Mouse (Mus musculus) right cerebral cortex, adult 18-20 months (tissue): ENCODE data around the gene Spag4.

Source experiments
- DNase-seq: peaks from one replicate; pipeline ENCODE4 v3.0.0; 2022; ENCODE audit warnings: mixed read lengths

Spag4 gene

GRCm38 (mm10) chr2:156065099-156066041 lies at the start of gene Spag4:
Gene Spag4 (plus strand): TSS chr2:156065175.
- DNase-seq = peak; percentile 60

DNA sequence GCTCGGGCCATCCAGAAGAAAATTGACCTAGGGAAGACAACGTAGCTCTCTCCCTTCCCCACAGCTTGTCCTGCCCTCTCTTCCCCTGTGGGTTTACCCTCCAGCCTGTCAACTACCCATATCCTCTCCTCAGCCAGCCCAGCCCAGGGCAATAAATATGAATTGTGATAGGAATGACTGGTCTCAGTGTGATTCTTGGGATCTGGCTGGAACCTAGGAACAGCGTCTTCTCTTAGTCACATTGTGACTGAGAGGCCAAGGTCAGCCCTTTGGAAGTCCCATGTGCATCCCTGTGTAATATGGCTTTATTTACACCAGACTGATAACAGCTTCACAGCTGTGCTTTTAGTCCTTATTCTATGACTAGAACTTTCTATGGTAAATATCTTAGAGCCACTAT lies 46.9 kb upstream of the Spag4 start:
- no peak for DNase-seq

DNA sequence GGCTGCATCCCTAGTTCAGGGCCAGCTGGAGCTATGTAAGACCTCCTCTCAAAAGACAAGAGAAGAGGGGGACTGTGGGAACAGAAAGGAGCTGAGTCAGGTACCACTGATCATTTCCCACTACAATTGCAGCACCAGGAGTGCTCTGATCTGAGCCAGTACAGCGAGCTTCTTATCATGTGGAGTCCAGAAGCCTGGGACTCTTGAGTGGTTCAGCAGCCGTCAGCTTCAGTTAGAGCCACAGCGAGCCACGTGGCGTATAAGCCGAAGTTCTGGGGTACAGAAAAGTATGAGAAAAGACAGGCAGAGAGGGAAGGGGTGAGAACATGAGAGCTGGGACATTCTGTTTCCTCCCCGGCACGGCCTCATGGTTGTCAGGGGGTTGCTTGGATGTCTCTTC lies 43.8 kb upstream of the Spag4 start:
- no peak for DNase-seq

DNA sequence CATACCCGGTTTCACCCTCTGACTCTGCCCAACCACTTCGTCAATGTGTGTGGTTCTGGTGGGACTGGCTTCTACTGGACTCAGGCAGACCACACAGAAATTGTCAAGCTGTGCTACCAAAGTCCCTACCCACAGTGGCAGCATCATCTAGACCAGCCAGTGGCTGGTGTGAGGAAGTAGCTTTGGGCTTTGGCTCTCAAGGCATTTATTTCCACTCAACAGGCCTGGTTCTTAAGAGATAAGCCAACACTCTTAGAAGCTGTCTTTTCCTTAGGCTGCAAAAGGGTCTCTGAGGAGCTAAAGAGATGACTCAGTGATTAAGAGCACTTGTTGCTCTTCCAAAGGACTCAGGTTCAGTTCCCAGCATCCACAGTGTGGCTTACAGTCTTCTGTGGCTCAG lies 43.2 kb upstream of the Spag4 start:
- DNase-seq = no peak

GRCm38 (mm10) chr2:156025482-156025881 lies 39.5 kb upstream of the Spag4 start:
- no peak for DNase-seq

- no peak for DNase-seq
Measured at GRCm38 (mm10) chr2:156039390-156039789, 25.6 kb upstream of the Spag4 start.

DNA sequence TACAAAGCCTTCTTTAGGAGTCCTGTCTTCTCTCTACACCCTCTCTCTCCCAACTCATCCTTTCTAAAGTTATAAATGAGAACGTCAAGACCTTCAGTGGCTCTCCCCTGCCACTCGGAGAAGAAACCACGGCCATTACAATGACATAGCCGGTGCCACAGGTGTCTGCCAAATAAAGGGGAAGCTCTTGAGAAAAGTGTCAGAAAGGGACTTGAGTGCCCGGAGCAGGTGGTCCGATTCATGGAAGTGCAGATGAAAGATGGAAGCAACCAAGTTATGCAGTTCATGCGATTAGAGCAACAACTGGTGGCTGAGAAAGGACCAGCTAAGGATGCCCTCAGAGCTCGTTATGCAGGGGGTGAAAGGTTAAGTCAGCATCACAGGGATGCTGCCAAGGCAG lies 22.1 kb upstream of the Spag4 start:
- DNase-seq = no peak

- no peak for DNase-seq
Measured at GRCm38 (mm10) chr2:156047929-156048328, 17.0 kb upstream of the Spag4 start.

DNA sequence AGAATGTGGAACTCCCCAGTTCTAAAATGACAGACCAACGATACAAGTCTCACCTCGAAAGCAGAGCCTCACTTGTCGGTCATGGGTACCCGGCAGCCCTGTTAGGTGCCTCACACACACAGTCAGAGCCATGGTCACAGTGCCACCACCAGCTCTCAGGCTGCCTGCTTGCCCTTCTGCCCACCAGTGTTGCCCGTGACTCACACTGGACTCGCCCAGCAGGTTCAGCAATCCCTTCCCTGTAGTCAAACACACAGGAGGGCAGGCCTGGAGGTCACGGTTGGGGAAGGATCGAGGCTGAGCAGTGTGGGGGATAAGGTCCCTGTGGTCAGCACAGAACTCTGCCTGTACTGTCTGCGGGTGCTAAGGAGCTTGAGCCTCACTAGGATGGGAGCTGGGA lies 12.2 kb upstream of the Spag4 start, which contains the start of gene Fer1l4:
TSS of gene Fer1l4 (minus strand) at position 132 of the 400 bp plus-strand sequence.
- DNase-seq = no peak

- no peak for DNase-seq
Measured at GRCm38 (mm10) chr2:156066126-156066525, 1.2 kb downstream of the Spag4 start.

GRCm38 (mm10) chr2:156067916-156068315 lies 2.9 kb downstream of the Spag4 start:
- no peak for DNase-seq

DNA sequence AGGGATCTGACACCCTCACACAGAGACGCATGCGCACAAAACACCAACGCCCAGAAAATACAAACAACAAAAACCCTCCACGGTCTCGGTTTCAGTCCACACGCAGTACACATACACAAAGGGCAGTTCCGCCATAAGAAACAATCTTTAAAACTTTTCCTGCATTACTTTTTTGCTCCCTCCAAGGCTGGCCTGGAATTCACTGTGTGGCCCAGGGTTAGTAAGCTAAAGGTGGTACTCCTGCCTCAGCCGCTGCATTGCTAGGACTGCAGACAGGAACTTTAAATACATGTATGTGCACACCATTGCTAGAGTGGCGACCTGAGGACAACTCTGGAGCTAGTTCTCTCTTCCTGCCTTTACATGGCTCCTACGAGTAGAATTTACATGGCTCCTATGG lies 6.3 kb downstream of the Spag4 start:
- no peak for DNase-seq

DNA sequence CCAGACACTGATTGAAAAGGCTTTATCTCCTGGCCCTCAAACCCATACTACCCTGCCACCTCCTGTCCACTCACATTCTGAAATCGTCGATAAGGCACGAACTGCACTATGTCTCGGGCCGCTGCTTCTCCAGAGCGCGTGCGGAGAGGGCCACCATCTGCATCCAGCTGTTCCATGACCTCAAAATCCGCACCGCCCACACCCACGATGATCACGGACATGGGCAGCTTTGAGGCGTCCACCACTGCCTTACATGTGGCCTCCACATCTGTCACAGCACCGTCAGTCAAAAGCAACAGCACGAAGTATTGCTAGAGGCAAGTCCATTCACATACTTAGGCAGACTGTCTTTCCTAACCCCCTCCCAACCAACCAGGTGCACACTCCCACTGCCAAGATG lies 8.8 kb downstream of the Spag4 start:
- DNase-seq = no peak

DNA sequence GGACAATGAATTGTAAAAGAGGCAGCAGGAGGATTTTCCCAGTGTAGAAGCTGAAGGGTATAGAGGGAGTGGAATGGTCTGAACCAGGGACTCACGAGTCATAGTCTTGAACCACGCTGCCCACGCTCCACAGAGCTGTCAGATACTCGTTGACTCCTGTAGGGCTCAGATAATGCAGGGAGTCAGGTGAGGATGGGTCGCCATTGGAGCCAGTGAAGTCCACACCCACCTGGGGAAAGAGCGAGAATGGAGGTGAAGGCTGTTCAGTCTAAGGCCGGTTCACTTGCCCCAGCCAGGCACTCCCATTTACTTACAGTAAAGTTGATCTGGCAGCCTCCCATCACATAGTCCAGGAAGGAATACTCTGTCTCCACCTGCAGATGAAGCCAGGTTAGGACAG lies 12.5 kb downstream of the Spag4 start:
- no peak for DNase-seq

- no peak for DNase-seq
Measured at GRCm38 (mm10) chr2:156078421-156079182, 13.6 kb downstream of the Spag4 start.

DNA sequence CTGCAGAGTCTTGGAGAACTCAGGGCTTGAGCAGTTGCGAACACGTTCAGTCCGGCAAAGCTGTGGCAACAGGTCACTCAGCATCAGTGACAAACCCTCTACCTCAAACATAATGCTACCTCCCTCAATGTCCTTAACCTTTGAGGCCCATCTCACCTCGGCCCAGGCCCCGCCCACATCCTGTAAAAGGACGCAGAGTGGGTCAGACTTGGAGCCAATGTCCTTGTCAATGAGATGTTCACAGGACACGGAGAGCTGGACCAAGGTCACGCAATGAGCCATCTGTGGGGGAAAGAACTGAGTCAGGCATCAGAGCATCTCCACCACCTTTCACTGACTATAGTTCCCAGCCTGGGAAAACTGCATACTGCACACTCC lies 14.2 kb downstream of the Spag4 start:
- DNase-seq = no peak

DNA sequence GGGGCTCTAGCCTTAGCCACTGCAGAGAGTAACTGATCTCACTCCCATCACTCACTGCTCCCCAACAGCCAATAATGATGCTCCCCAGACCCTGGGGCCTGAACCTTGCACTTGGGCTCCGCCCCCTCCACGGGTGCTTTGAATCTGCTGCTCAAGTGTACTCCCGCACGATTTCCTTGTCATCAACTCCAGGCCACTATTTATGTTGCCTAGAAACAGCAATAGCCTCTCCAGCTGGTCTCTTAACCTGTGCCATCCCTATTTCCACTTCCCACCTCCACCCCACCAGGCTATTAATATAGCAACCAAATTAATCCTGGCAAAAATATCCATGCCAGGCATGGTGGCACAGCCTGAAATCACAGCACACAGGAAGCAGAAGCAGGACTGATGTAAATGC lies 14.7 kb downstream of the Spag4 start:
- DNase-seq = no peak

GRCm38 (mm10) chr2:156080391-156080790 lies 15.4 kb downstream of the Spag4 start:
- DNase-seq = no peak

- DNase-seq = no peak
Measured at GRCm38 (mm10) chr2:156084541-156084940, 19.6 kb downstream of the Spag4 start.

GRCm38 (mm10) chr2:156087391-156088110 lies 22.6 kb downstream of the Spag4 start:
- DNase-seq = no peak

- DNase-seq = no peak
Measured at GRCm38 (mm10) chr2:156089799-156090198, 24.8 kb downstream of the Spag4 start.

DNA sequence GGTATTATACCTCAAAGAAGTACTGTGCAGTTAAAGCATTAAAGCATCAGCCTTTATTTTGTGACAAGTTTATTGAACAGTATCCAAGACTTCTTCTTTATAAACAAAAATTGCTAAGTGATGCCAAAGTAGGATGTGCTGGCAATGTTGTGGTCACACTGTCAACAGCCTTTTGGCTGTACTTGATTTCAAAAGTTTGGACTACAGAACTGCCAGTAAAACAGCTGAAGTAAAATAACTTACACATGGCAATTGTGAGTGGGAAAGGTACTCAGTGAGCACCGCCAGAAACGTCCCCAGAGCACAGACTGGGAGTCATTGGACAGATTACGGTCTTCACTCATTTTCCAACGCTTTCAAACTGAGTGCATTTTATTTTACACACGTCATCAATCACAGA lies 27.0 kb downstream of the Spag4 start:
- no peak for DNase-seq

DNA sequence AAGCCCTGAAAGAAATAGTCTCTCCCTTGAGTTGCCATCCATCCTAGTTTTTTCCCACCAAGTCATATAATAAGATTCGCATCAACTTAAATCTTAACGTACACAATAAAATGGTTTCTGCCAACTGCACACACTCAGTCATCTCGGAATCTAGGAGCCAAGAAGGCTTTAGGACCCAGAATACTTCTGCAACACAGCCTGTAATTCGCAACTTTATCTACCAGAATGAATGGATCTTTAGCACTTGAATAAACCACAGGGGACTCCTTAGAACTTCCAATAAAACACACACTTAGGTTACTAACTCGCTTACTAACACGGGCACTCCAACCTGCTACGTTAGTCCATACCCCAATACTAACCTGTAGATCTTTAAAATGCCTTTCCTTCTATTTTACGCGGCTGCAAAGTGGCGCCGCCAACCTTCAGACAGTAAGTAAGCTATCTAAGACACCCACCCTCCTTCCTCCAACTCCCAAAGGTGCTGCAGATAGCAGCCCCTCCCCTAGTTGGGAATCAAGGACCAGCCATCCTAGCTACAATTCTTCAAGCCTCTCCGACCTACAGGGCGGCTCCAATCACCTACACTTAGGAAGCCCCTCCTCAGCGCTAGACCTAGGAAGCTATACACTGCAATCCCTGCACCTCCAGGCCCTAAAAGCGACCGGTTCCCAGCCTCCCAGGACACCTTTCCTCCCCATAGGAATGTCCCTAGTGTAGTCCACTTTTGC lies 45.8 kb downstream of the Spag4 start:
- DNase-seq = no peak
